Mouse (Mus musculus) E14TG2a.4 (cell line): ENCODE data around the gene Gm37240.

Experiments used
- CTCF ChIP-seq: conservative IDR thresholded peaks from 2 replicates; pipeline ENCODE4 v1.5.1; 2014; ENCODE audit warnings: low read length
- NANOG ChIP-seq: IDR thresholded peaks from 2 replicates; pipeline ENCODE4 v1.6.1; 2014; ENCODE audit warnings: borderline replicate concordance, low read length, mixed read lengths
- POU5F1 ChIP-seq: IDR thresholded peaks from 2 replicates; pipeline ENCODE4 v1.6.1; 2014; ENCODE audit warnings: low read length, borderline replicate concordance

- TF ChIP-seq CTCF (no peak), POU5F1 (no peak), NANOG (no peak)
Measured at GRCm38 (mm10) chr3:84461687-84462086, 1425.6 kb downstream of the Gm37240 start.
